Mouse (Mus musculus) ovary, postnatal 36 days (tissue): ENCODE measurements around the gene H2afv.

ENCODE experiments used
- DNase-seq: peaks from one replicate; pipeline ENCODE4 v3.0.0; 2022; ENCODE audit warnings: low spot score, mixed read lengths

The H2afv gene

GRCm38 (mm10) chr11:6388726-6389413, 55.4 kb downstream of the H2afv start, which contains the start of gene Zmiz2:
Gene Zmiz2 (plus strand): TSS chr11:6389074.
- peak; percentile 96 for DNase-seq

- no peak for DNase-seq
Measured at GRCm38 (mm10) chr11:6388126-6388725, 56.0 kb downstream of the H2afv start.

DNA sequence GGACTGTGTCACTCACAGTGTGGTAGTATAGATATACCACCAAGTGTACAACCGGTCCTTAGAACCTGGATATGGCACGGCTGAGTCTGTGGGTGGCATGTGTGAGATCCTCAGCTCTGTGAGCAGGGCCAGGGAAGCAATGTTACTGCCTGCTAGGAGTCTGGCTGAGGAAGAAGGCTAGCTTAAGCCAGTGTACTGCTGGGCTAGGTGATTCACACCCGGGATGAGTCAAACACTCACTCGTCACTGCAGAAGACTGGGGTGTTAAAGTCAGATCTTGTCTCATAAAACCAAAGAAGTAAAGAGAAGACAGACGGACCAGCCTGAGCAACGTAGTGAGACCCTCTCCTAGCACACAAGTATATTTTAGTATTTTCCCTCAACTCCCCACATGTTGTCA, 63.3 kb downstream of the H2afv start:
- DNase-seq = no peak
